Mouse (Mus musculus) liver, adult 2 months (tissue): Measurements from ENCODE around the gene Timm22. TPM values are rescaled to one million over a fixed set of nuclear protein-coding genes. Genes with fewer than 3 reads are reported as not detected.

ENCODE experiments used
- DNase-seq: peaks from one replicate; pipeline ENCODE4 v3.0.0-alpha.2; 2011; ENCODE audit warnings: low read depth, low spot score; ENCODE audit errors: extremely low read depth
- H3K27ac ChIP-seq: fragments of 200-500 bp; replicated peaks from 2 replicates; pipeline ENCODE4 v1.5.1; 2012; ENCODE audit warnings: low read depth, mild to moderate bottlenecking, control low read depth, inconsistent platforms, low read length; ENCODE audit not compliant: insufficient read depth
- H3K27me3 ChIP-seq: fragments of 200-500 bp; 2 replicates; pipeline ENCODE4 v1.6.1; 2012; ENCODE audit warnings: mild to moderate bottlenecking, moderate library complexity, low read length, inconsistent platforms; ENCODE audit not compliant: control insufficient read depth, insufficient read depth
- H3K36me3 ChIP-seq: fragments of 200-500 bp; 2 replicates; pipeline ENCODE4 v1.6.1; 2012; ENCODE audit warnings: low read length, inconsistent platforms; ENCODE audit not compliant: control insufficient read depth, insufficient read depth
- H3K4me1 ChIP-seq: fragments of 200-500 bp; 2 replicates; pipeline ENCODE4 v1.6.1; 2011; ENCODE audit warnings: low read length; ENCODE audit not compliant: control insufficient read depth, insufficient read depth
- H3K4me3 ChIP-seq: fragments of 200-500 bp; 2 replicates; pipeline ENCODE4 v1.5.1; 2011; ENCODE audit warnings: low read depth, mild to moderate bottlenecking, control low read depth, low read length, moderate library complexity; ENCODE audit not compliant: insufficient read depth
- H3K79me2 ChIP-seq: fragments of 200-500 bp; 2 replicates; pipeline ENCODE4 v1.6.1; 2012; ENCODE audit warnings: inconsistent platforms, mild to moderate bottlenecking, low read length, moderate library complexity; ENCODE audit not compliant: control insufficient read depth, insufficient read depth
- H3K9ac ChIP-seq: fragments of 200-500 bp; 2 replicates; pipeline ENCODE4 v1.6.1; 2012; ENCODE audit warnings: low read depth, mild to moderate bottlenecking, control low read depth, inconsistent platforms, low read length
- CTCF ChIP-seq: fragments of 200-500 bp; IDR thresholded peaks from 2 replicates; pipeline ENCODE4 v1.5.1; 2011; ENCODE audit warnings: low read depth, low read length, control low read depth
- POLR2A ChIP-seq: fragments of 200-500 bp; IDR thresholded peaks from 2 replicates; pipeline ENCODE4 v1.6.1; 2011; ENCODE audit warnings: low read length, control low read depth; ENCODE audit not compliant: insufficient read depth; ENCODE audit errors: extremely low read depth
- WGBS: fragments of 180-500 bp; shearing (Covaris S2); methylation state at CpG from one replicate; pipeline ENCODE4 v1.1.7; 2018; 5-methylcytosine and 5-hydroxymethylcytosine counted together
- polyA plus RNA-seq: library from polyadenylated mRNA; depleted of rRNA; stranded (reverse); fragments of >200 nt; gene quantifications from 2 replicates; pipeline ENCODE4 v1.2.3, GENCODE M21; 2012
- total RNA-seq: library from RNA; depleted of rRNA; stranded (reverse); fragments of >200 nt; gene quantifications from 2 replicates; pipeline ENCODE4 v1.2.3, GENCODE M21; 2014

Gene Timm22
- total and polyA plus RNA-seq, 2 experiments = 6.0 to 7.9 TPM

GRCm38 (mm10) chr11:76392996-76393395 lies 13.8 kb upstream of the Timm22 start:
- Histone ChIP-seq H3K27me3 (no peaks in the 10 kb centered on the region), H3K36me3 (no peaks in the 10 kb centered on the region), H3K4me1 (no peaks in the 10 kb centered on the region), H3K79me2 (no peaks in the 10 kb centered on the region), H3K27ac (no peak overlapping the region), H3K4me3 (no peak overlapping the region), H3K9ac (no peak overlapping the region)
- no peak for TF ChIP-seq CTCF
- no peak for TF ChIP-seq POLR2A
- WGBS = 90% methylated on average over 11 of the region's 11 CpGs
- DNase-seq = no peak

DNA sequence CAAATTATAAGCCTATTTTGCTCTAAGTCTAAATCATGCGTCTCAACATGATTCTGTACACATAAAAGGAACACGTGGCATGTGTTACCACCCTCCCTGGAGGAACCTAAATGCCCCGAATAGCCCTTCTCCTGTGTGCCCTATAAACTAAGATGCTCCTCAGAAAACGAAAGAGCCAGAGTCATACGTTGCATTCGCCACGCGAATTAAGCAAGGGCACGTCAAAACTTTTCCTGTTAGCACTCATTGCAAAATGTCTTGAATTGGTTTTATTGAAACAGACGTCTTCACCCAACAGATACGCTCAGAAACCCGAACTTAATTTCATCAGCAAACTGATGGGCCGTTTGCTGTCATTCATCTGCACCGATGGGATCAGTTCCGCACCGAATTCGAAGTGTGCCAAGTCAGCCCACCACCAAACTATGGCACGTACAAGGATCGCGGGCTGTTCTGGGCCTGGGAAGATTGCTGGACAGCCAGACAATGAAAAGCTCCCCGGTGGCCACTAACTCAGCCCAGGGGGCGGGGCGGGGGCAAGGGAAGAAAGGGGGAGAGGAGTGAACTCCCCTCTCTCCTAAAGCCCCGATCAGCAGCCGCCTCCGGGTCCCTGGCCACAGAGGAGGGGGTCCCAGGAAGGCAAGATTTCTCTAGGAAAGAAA lies 9.0 kb upstream of the Timm22 start:
- no peak for DNase-seq
- 10% methylated on average over 26 of the region's 26 CpGs for WGBS
- no peak overlapping the region for H3K27ac ChIP-seq

DNA sequence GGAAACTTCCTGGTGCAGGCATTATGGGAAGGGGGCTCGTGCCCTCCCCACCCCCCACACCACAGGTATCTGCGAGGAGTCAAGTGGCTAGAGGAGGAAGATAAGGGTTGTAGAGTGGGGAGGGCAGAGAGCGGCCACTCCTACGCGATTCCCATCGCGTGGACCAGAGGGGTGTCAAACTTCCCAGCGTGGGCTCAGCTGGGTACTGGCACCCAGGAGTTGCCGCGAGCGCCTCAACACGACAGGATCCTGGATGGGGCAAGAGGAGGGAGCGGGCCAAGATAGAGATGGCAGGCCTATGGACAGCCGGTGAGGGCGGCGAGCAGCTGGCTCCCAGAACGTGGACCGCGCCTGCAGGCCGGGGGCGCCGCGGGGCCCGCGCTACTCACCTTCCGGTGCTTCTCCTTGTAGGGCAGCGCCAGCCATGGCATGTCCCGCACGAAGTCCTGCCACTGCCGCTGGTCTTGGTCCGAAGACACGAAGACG lies 8.4 kb upstream of the Timm22 start:
- 1% methylated on average over 32 of the region's 33 CpGs for WGBS
- Histone ChIP-seq H3K27ac (no peak overlapping the region), H3K27me3 (no peaks in the 10 kb centered on the region), H3K4me3 (peak overlapping the region; percentile 80), H3K79me2 (no peaks in the 10 kb centered on the region), H3K4me1 (0 out of 2 replicates have a peak, but pooled peaks cover 2% of the 10 kb centered on the region), H3K9ac (peak overlapping the region; percentile 68), H3K36me3 (no peaks in the 10 kb centered on the region)
- DNase-seq = no peak
- TF ChIP-seq POLR2A (no peak), CTCF (no peak)

More for the DNA sequence above, 9.0 kb upstream of the Timm22 start:
- H3K27me3 ChIP-seq = no peaks in the 10 kb centered on the region
- no peaks in the 10 kb centered on the region for H3K36me3 ChIP-seq
- H3K79me2 ChIP-seq = no peaks in the 10 kb centered on the region
- TF ChIP-seq POLR2A = no peak
- TF ChIP-seq CTCF = no peak
- H3K4me1 ChIP-seq = 0 out of 2 replicates have a peak, but pooled peaks cover 2% of the 10 kb centered on the region
- H3K9ac ChIP-seq = peak overlapping the region; percentile 68; the same call in 1 of the 2 replicates
- H3K4me3 ChIP-seq = peak overlapping the region; percentile 80

GRCm38 (mm10) chr11:76398798-76399586 lies 7.8 kb upstream of the Timm22 start, which contains the start of gene Nxn:
TSS of gene Nxn (minus strand) at chr11:76399140.
- TF ChIP-seq CTCF (peak; percentile 16; the same call in 1 of the 2 replicates), POLR2A (no peak)
- Histone ChIP-seq H3K79me2 (no peaks in the 10 kb centered on the region), H3K9ac (peak within 1 kb of the TSS; percentile 68), H3K36me3 (no peaks in the 10 kb centered on the region), H3K4me1 (0 out of 2 replicates have a peak, but pooled peaks cover 2% of the 10 kb centered on the region), H3K4me3 (peak within 1 kb of the TSS; percentile 80), H3K27ac (no peak within 1 kb of the TSS), H3K27me3 (no peaks in the 10 kb centered on the region)
- WGBS = under 1% methylated on average over 69 of the region's 70 CpGs
- DNase-seq = peak; percentile 63

- no peaks in the 10 kb centered on the region for H3K79me2 ChIP-seq
- H3K9ac ChIP-seq = no peak overlapping the region
- H3K27me3 ChIP-seq = no peaks in the 10 kb centered on the region
- TF ChIP-seq POLR2A = no peak
- H3K4me1 ChIP-seq = 0 out of 2 replicates have a peak, but pooled peaks cover 2% of the 10 kb centered on the region
- no peaks in the 10 kb centered on the region for H3K36me3 ChIP-seq
- no peak overlapping the region; the same call in 1 of the 2 replicates for H3K4me3 ChIP-seq
- WGBS = 10% methylated on average over 11 of the region's 11 CpGs
- peak; percentile 29 for DNase-seq
- no peak overlapping the region for H3K27ac ChIP-seq
Observed at GRCm38 (mm10) chr11:76399587-76400330, 7.0 kb upstream of the Timm22 start.
